Mouse (Mus musculus): ENCODE results near the gene Exoc6. TPM values are rescaled to one million over a fixed set of nuclear protein-coding genes. Genes with fewer than 3 reads are reported as not detected.

The Exoc6 gene
- polyA plus RNA-seq, 1 experiment = 14.3 TPM

DNA sequence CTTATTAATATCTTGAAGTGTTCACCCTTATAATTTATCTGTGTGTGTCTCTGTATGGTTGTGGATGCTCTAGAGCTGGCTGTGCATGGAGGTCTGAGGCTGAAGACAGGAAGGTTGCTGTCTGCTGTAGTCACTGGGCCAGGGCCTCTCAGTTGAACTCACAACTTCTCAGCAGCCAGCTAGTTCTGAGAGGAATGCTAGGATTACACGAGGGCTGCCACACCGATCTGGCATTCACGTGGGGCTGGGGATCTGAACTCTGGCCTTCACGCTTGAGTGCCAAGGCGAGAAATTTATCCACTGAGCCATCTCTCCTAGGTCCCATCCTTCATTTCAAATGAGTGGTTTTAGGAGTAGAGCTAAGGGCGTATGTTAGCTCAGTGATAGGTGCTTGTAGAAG lies 30.2 kb downstream of the Exoc6 start:
- no peaks in the 10 kb centered on the region for H3K9me3 ChIP-seq (replicated peaks; ENCODE audit: control insufficient read depth, insufficient read depth, low read length, poor library complexity, severe bottlenecking)
- H3K4me1 ChIP-seq (ENCODE audit: control insufficient read depth, insufficient read depth, low read length) = no peaks in the 10 kb centered on the region
- no peak overlapping the region for H3K9ac ChIP-seq (ENCODE audit: low read depth, poor library complexity, severe bottlenecking)
- no peaks in the 10 kb centered on the region for H3K27me3 ChIP-seq (ENCODE audit: control insufficient read depth, insufficient read depth, low read length, poor library complexity, severe bottlenecking)
- no peak overlapping the region for H3K4me3 ChIP-seq (ENCODE audit: low read depth, low read length)
- TF ChIP-seq EP300 (IDR thresholded peaks at IDR 0.05; ENCODE audit: insufficient read depth, low read depth, low read length) = no peak
- no peak for TF ChIP-seq POLR2A (IDR thresholded peaks at IDR 0.05; ENCODE audit: insufficient read depth, low read length)
- no peak for TF ChIP-seq CTCF (IDR thresholded peaks at IDR 0.05; ENCODE audit: low read depth, low read length)
- H3K36me3 ChIP-seq (ENCODE audit: control insufficient read depth, insufficient read depth, low read length, poor library complexity, severe bottlenecking) = no peaks in the 10 kb centered on the region
- no peak overlapping the region for H3K27ac ChIP-seq (ENCODE audit: insufficient read depth, low read length)

GRCm38 (mm10) chr19:37585210-37585609 lies 35.0 kb downstream of the Exoc6 start:
- TF ChIP-seq CTCF (IDR thresholded peaks at IDR 0.05; ENCODE audit: low read depth, low read length) (no peak), EP300 (IDR thresholded peaks at IDR 0.05; ENCODE audit: insufficient read depth, low read depth, low read length) (no peak), POLR2A (IDR thresholded peaks at IDR 0.05; ENCODE audit: insufficient read depth, low read length) (no peak)
- Histone ChIP-seq H3K36me3 (ENCODE audit: control insufficient read depth, insufficient read depth, low read length, poor library complexity, severe bottlenecking) (no peaks in the 10 kb centered on the region), H3K27me3 (ENCODE audit: control insufficient read depth, insufficient read depth, low read length, poor library complexity, severe bottlenecking) (no peaks in the 10 kb centered on the region), H3K9ac (ENCODE audit: low read depth, poor library complexity, severe bottlenecking) (no peak overlapping the region), H3K4me3 (ENCODE audit: low read depth, low read length) (no peak overlapping the region), H3K9me3 (replicated peaks; ENCODE audit: control insufficient read depth, insufficient read depth, low read length, poor library complexity, severe bottlenecking) (no peaks in the 10 kb centered on the region), H3K4me1 (ENCODE audit: control insufficient read depth, insufficient read depth, low read length) (no peaks in the 10 kb centered on the region), H3K27ac (ENCODE audit: insufficient read depth, low read length) (no peak overlapping the region)

- Histone ChIP-seq H3K36me3 (ENCODE audit: control insufficient read depth, insufficient read depth, low read length, poor library complexity, severe bottlenecking) (no peaks in the 10 kb centered on the region), H3K27ac (ENCODE audit: insufficient read depth, low read length) (no peak overlapping the region), H3K9me3 (replicated peaks; ENCODE audit: control insufficient read depth, insufficient read depth, low read length, poor library complexity, severe bottlenecking) (no peaks in the 10 kb centered on the region), H3K9ac (ENCODE audit: low read depth, poor library complexity, severe bottlenecking) (no peak overlapping the region), H3K4me3 (ENCODE audit: low read depth, low read length) (no peak overlapping the region), H3K27me3 (ENCODE audit: control insufficient read depth, insufficient read depth, low read length, poor library complexity, severe bottlenecking) (no peaks in the 10 kb centered on the region), H3K4me1 (ENCODE audit: control insufficient read depth, insufficient read depth, low read length) (no peaks in the 10 kb centered on the region)
- no peak for TF ChIP-seq EP300 (IDR thresholded peaks at IDR 0.05; ENCODE audit: insufficient read depth, low read depth, low read length)
- TF ChIP-seq POLR2A (IDR thresholded peaks at IDR 0.05; ENCODE audit: insufficient read depth, low read length) = no peak
- TF ChIP-seq CTCF (IDR thresholded peaks at IDR 0.05; ENCODE audit: low read depth, low read length) = no peak
Measured at GRCm38 (mm10) chr19:37585684-37586083, 35.5 kb downstream of the Exoc6 start.

GRCm38 (mm10) chr19:37590544-37590943 lies 40.3 kb downstream of the Exoc6 start:
- TF ChIP-seq EP300 (IDR thresholded peaks at IDR 0.05; ENCODE audit: insufficient read depth, low read depth, low read length) (no peak), CTCF (IDR thresholded peaks at IDR 0.05; ENCODE audit: low read depth, low read length) (no peak)

DNA sequence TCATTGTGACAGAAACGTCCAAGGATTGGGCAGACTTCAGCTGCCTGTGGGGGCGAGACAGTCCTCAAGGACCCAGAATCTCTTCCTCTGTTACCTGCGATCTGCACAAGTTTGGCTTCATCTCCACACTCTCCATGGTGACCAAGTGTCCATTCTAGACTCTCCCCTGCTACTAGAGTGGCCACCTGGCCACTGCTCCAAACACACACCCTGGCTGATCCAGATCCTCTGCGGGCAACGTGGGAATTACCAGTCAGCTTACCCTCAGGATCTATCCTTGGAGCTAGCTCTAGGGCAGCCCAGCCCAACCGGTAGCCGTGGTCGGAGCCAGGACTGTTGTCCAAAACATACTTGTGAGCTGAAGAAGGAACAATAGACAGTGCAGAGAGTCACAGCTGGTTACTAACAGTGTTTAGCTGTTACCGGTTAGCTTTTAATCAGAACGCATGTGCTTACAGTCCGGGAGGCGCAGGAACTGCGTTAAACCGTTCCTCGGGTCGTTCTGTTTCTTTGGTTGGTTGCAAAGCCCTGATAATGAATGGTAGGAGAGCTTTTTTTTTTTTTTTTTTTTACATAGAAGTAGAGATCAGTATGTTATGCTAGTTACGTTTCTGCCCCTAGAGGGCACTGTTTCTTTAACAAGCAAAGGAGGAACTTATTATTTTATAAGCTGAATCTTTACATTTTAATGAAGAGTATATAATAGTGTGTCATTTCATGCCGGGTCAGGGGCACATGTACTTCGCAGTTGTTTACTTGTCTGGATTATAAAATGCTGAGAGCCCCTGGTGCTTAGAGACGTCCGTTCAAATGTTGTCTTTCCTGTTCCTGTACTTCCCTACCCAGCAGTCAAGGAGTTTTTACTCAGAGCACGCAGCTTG lies 52.0 kb downstream of the Exoc6 start:
- Histone ChIP-seq H3K36me3 (ENCODE audit: control insufficient read depth, insufficient read depth, low read length, poor library complexity, severe bottlenecking) (no peaks in the 10 kb centered on the region), H3K9ac (ENCODE audit: low read depth, poor library complexity, severe bottlenecking) (no peak overlapping the region), H3K27ac (ENCODE audit: insufficient read depth, low read length) (no peak overlapping the region), H3K9me3 (replicated peaks; ENCODE audit: control insufficient read depth, insufficient read depth, low read length, poor library complexity, severe bottlenecking) (no peaks in the 10 kb centered on the region), H3K27me3 (ENCODE audit: control insufficient read depth, insufficient read depth, low read length, poor library complexity, severe bottlenecking) (no peaks in the 10 kb centered on the region), H3K4me3 (ENCODE audit: low read depth, low read length) (no peak overlapping the region), H3K4me1 (ENCODE audit: control insufficient read depth, insufficient read depth, low read length) (no peaks in the 10 kb centered on the region)
- no peak for TF ChIP-seq POLR2A (IDR thresholded peaks at IDR 0.05; ENCODE audit: insufficient read depth, low read length)
- no peak for TF ChIP-seq EP300 (IDR thresholded peaks at IDR 0.05; ENCODE audit: insufficient read depth, low read depth, low read length)
- TF ChIP-seq CTCF (IDR thresholded peaks at IDR 0.05; ENCODE audit: low read depth, low read length) = no peak

More at GRCm38 (mm10) chr19:37590544-37590943, 40.3 kb downstream of the Exoc6 start:
- H3K36me3 ChIP-seq (ENCODE audit: control insufficient read depth, insufficient read depth, low read length, poor library complexity, severe bottlenecking) = no peaks in the 10 kb centered on the region
- no peak overlapping the region for H3K27ac ChIP-seq (ENCODE audit: insufficient read depth, low read length)
- no peak overlapping the region for H3K9ac ChIP-seq (ENCODE audit: low read depth, poor library complexity, severe bottlenecking)
- no peak overlapping the region for H3K4me3 ChIP-seq (ENCODE audit: low read depth, low read length)
- H3K4me1 ChIP-seq (ENCODE audit: control insufficient read depth, insufficient read depth, low read length) = no peaks in the 10 kb centered on the region
- no peaks in the 10 kb centered on the region for H3K9me3 ChIP-seq (replicated peaks; ENCODE audit: control insufficient read depth, insufficient read depth, low read length, poor library complexity, severe bottlenecking)
- H3K27me3 ChIP-seq (ENCODE audit: control insufficient read depth, insufficient read depth, low read length, poor library complexity, severe bottlenecking) = no peaks in the 10 kb centered on the region

DNA sequence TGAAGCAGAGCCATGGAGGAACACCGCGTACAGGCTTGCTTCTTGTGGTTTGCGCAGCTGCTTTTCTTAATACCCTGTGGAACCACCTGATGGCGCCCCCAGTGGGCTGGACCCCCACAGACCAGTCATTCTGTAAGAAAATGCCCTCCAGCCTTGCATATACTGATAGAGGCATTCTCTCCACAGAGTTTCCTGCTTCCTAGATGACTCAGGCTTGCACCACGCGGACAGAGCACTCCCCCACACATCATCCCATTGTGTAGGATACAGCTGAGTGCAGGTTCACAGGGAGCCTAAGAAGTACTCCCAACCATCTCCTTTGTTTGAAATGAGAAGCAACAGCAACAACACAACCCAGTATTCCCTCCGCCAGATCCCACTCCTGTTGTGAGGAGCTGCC lies 59.8 kb downstream of the Exoc6 start:
- Histone ChIP-seq H3K9me3 (replicated peaks; ENCODE audit: control insufficient read depth, insufficient read depth, low read length, poor library complexity, severe bottlenecking) (no peaks in the 10 kb centered on the region), H3K4me1 (ENCODE audit: control insufficient read depth, insufficient read depth, low read length) (no peaks in the 10 kb centered on the region), H3K27ac (ENCODE audit: insufficient read depth, low read length) (no peak overlapping the region), H3K27me3 (ENCODE audit: control insufficient read depth, insufficient read depth, low read length, poor library complexity, severe bottlenecking) (no peaks in the 10 kb centered on the region), H3K36me3 (ENCODE audit: control insufficient read depth, insufficient read depth, low read length, poor library complexity, severe bottlenecking) (no peaks in the 10 kb centered on the region), H3K4me3 (ENCODE audit: low read depth, low read length) (no peak overlapping the region), H3K9ac (ENCODE audit: low read depth, poor library complexity, severe bottlenecking) (no peak overlapping the region)
- TF ChIP-seq POLR2A (IDR thresholded peaks at IDR 0.05; ENCODE audit: insufficient read depth, low read length) (no peak), CTCF (IDR thresholded peaks at IDR 0.05; ENCODE audit: low read depth, low read length) (peak; percentile 32)
